Mouse (Mus musculus) bone marrow, adult 2 months (tissue): ENCODE measurements around the gene 9430038I01Rik.

Source experiments
- CTCF ChIP-seq: fragments of 200-500 bp; IDR thresholded peaks from 2 replicates; pipeline ENCODE4 v1.5.1; 2011; ENCODE audit warnings: low read length, control low read depth; ENCODE audit not compliant: control insufficient read depth, insufficient read depth
- POLR2A ChIP-seq: fragments of 200-500 bp; IDR thresholded peaks from 2 replicates; pipeline ENCODE4 v1.6.1; 2011; ENCODE audit warnings: low read depth, mild to moderate bottlenecking, control low read depth, low read length, borderline replicate concordance; ENCODE audit not compliant: control insufficient read depth

- TF ChIP-seq POLR2A (no peak), CTCF (no peak)
Measured at GRCm38 (mm10) chr7:137364571-137364970, 46.0 kb downstream of the 9430038I01Rik start.
